Mouse (Mus musculus): ENCODE data around the gene Gm49318. TPM values are rescaled to one million over a fixed set of nuclear protein-coding genes. Genes with fewer than 3 reads are reported as not detected.
"Not testable (repeated sequence)": the region's sequence is repeated elsewhere in the genome, so short reads cannot be mapped to it uniquely, and the experiment has no call there.

The Gm49318 gene
- not detected for total RNA-seq (2022)

DNA sequence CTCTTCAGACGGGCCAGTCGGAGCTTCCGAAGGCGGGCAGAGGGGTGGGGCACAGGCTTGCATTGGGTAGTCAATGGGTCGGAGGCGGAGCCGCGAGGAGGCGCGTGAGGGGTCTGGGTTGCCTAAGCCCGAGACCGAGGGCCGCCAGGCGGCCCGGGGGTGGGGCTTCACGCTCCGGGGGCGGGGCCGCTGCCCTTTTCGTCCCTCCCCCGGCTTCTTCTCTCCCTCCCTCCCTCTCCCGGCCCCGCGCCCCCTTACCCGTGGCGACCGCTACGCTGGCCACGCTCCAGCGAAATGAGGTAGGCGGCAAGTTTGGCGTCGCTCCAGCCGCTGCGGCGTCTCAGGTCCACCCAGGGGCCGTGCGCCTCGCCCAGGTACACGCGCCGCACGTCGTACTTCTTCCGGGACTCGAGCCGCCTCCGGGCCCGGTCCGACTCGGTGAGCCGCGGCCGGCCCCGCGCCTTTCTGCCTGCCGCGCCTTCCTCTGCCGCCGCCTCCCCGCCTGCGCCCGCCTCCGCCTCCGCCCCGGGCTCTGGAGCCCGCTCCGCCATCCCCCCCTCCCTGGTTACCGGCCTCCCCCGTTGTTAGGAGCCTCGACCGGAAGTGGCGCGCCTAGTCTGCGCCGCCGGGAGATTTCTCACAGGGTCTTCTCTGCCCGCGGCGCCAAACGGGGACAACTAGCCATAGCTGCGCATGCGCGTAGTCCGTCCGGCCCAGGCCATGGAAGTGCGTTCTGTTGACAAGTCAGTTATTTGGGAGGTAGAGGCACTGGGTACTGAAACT is at the start of gene Gm49318, which contains the start of gene Zfp653:
TSS of gene Gm49318 (minus strand) at position 469 of the 783 bp plus-strand sequence.
TSS of gene Zfp653 (minus strand) at position 586 of the 783 bp plus-strand sequence.
- peak; percentile 96 to 97 for DNase-seq (ENCODE audit: low spot score in 2 of 2)

DNA sequence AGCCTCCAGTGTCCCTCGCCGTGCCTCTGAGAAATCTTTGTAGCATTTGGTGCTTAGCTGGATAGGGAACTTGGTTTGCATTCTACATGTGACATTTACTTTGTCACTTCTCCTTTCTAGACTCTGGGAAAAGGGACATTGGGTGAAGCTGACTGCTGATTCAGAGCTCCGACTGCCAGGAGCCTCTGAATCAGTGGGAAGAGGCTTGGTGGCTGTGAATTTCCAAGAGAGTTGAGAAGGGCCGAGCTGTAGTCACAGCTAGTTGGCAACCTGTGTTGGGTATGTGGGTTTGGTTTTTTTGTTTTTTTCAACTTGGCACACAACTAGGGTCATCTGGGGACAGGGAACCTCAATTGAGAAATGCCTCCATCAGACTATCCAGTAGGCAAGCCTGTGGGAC is 48.5 kb upstream of the Gm49318 start:
- peak in 1 of 2 experiments; percentile 31 for DNase-seq (ENCODE audit: low spot score in 2 of 2)

DNA sequence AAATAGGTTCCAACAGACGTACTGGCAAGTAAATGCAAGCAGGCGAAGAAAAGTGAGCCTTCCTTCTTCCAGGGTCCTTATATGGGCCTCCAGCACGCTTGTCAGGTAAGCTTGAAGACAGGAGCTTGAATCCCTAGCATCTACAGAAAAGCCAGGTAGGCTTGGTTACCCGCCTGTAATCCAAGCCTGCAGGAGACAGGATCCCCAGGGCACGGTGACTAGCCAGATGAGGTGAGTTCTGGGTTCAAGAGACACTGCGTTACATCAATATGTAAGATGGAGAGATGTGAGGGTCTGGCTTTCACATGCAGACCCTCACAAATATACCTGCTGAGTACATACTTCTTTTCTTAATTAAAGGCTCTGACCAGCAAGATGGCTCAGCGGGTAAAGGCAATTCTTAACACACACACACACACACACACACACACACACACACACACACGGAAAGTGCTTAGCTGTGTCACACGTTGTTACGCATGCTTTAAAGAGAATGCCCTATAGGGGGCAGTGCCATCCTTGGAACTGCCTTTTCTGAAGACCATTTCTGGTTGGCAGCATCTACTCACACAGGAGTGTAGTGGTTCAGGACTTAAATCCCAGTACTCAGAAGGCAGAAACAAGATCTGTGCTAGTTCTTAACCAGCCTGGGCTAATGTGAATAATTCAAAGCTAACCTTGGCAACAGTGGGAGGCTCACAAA is 46.8 kb upstream of the Gm49318 start:
- peak in 1 of 2 experiments; percentile 43 for DNase-seq (ENCODE audit: low spot score in 2 of 2)

DNA sequence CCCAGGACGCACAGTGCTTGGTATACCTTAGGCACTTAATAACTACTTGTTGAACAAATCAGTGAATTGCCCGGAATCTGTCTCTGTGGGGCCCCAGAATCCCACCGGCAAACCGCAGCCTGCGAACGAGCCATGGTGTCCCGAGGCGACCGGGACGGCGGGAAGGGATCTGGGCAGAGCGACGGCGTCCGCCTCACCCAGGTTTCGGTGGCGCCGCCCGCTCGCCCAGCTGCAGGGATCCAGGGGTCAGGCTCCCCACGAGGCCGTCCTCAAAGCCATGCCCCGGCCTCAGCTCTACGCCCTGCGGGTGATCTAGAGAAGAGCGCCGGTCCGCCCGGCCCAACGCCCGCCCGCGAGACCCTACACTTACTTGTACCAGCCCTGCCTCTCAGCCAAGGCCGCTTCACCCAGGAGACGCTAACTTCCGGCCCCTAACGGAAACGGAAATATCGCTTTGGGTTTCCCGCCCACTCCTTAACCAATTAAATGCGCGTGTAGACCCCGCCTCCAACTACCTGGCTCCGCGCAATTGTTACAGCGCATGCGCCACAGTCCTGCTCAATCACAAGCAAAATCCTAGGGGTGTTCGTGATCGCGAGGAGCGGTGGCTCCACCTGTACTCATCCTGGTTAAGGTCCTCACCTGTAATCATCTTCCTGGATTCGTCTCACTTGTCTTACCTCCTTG is 45.8 kb upstream of the Gm49318 start, which contains the start of gene Elof1:
TSS of gene Elof1 (minus strand) at position 433 of the 687 bp plus-strand sequence.
- peak; percentile 94 to 96 for DNase-seq (ENCODE audit: low spot score in 2 of 2)

DNA sequence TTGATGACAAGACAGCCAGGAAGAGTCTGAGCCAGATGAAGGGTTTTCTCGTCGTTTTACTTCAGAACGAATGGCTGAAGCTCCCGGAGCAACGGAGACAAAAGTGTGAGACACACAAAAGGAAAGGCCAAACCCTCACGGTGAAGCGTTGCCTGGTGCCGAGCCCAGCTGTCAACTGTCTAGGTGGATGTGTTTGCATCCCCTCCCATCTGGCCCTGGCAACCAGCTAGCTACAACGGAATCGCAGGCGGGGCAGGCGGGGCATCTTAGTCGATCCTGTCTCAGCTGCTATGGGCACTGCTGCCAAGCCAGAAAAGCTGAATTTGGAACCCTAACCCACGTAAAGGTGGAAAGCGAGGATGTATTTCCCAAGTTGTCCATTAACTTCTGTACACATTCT is 45.0 kb upstream of the Gm49318 start:
- no peak for DNase-seq (ENCODE audit: low spot score in 2 of 2)

DNA sequence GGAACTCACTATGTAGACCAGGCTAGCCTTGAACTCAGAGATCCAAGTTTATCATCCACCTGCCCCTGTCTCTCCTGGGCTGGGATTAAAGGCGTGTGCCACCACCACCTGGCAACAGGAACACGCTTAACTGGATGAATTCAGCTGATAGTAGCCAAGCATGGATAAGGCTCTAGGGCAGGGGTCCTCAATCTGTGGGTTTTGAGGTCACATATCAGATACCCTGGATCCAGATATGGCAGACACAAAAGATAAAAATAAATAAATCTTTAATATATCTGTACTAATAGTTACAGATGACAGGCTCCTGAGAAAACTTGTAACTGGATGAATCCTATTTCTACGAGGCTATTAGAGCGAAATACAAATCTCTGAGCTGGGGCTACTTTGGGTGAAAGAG is 44.6 kb upstream of the Gm49318 start:
- no peak for DNase-seq (ENCODE audit: low spot score in 2 of 2)

DNA sequence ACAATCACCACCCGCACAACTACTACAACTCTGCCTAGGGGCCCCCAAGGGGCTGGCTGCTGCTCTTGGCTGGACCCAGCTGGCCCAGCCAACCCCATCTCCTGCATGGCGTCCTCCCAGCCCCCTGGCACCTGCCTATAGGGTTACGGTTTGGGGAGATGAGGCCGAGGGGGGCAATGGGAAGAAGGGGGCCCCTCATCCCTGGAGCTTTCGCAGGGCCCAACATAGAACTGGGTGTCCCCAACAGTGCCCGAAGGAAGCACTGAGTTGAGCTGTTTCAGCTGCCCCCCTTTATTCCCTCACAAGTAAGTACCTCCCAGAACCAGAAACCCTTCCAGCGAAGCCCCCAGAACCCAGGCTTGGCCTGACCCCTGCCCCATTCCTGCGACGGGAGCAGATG is 37.1 kb upstream of the Gm49318 start:
- DNase-seq (ENCODE audit: low spot score in 2 of 2): no peak

DNA sequence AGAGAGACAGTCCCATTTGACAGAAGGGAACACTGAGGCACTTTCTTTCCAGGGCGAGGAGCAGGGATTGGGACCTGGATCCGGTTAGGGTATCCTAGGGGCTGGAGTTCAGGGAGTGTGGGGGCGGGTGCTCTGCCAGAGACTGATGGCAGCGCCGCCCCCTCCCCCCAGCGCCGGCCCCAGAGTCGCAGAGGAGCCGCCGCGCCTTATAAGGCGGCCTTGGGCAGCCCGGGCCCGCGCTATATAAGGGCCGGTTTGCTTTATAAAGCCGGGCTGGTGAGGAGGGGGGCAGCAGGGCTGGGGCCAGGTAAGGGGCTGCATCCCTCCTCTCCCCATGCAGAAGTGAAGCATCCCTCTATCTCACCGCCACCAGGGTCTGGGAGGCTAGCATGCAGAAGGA is 28.9 kb upstream of the Gm49318 start:
- no peak for DNase-seq (ENCODE audit: low spot score in 2 of 2)

DNA sequence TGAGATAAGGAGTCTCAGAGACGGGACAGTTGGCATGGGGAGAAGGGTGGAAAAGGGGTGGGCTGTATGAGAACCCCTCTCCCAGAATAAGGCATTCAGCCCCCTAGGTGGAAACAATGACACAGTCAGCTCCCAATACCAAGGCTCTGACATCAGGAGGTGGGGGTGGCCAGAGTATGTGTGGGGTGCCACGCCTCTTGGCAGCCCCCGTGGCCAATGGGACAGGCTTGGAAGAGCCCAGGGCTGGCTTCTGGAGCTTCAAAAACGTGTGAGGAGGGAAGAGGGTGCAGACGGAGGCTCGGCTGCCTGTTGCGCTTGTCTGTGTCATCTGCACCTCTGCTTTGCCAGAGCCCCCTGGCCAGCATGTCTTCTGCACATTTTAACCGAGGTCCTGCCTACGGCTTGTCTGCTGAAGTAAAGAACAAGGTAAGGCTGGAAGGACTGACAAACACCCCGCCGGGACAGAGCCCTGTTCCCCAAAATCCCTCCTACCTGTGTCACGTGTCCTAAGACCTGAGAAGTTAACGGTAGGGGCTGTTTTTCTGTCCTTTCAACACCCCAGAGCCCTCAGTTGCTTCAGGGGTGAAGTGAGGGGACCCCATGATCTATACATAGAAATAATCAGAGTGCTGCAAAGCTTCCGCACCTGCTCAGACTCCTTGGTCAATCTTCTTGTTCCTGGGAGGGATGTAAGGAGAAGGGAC is 28.1 kb upstream of the Gm49318 start, which contains the start of gene Cnn1:
TSS of gene Cnn1 (plus strand) at position 224 of the 704 bp plus-strand sequence.
- no peak for DNase-seq (ENCODE audit: low spot score in 2 of 2)

DNA sequence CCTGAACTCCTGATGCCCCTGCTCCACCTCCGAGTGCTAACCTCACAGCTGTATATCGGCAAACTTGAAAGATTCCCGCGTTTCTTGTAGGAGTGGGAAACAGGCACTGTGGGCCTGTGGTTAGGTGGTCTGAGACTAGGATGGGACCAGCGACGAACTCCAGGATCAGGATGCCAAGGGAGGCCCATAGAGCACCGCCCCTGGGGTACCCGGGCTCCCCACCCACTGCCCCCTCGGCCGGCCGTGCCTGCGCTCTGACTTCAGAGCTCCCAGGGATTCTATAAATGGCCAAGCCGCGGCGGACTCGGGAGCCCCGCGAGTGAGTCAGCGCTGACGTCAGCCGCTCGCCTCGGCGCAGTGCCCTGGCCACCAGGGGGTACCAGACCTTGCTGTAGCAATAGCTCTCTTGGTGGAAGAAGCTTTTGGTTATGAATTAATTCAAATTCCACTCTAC is 24.8 kb upstream of the Gm49318 start:
- peak in 1 of 2 experiments; percentile 59 for DNase-seq (ENCODE audit: low spot score in 2 of 2)

DNA sequence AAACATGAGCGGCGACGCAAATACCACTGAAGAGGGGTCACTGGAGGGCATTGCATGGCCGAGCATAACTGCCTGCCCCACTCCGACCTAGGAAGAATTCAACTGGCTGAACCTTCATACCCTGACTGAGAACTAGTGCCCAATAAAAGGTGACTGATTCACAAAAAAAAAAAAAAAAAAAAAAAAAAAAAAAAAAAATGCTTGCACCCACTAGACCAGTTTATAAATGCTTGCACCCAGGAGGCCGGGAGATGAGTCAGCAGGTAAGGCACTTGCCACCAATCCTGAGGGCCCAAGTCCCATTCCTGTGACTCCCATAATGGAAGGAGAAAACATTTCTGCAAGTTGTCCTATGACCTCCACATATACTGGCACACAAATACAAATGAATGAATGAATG is 21.7 kb upstream of the Gm49318 start:
- DNase-seq (ENCODE audit: low spot score in 2 of 2): no peak

DNA sequence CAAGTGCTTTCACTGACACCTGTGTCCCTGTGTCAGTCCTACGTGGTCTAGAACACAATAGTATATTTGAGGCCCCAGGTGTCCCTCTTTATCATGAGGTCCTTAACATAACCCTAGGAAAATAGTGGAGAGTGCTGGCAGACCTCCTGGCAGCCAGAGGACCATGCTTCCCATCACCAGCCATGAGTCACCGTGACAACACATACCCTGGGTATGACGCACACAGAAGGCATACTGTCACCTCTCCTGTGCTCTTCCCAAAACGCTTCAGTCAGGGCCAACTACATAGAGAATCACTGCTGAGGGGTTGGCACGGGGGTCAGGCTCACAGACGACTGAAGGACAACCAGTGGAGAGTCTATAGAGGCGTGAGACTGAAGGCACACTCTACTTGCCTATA is 18.9 kb upstream of the Gm49318 start:
- no peak for DNase-seq (ENCODE audit: low spot score in 2 of 2)

DNA sequence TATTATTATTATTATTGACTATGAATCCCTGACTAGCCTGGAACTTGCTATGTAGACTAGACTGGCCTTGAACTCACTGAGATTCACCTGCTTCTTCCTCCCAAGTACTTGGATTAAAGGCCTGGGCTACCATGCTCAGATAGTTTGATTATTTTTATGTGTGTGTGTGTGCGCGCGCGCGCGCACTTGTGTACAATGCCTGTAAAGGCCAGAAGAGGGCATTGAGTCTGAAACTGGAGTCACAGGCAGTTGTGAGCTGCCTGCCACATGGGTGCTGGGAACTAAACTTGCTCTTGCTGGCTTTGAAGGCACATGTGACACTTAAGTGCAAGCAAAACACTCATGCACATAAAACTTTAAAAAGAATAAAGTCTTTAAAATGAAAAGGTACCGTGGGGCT is 18.2 kb upstream of the Gm49318 start:
- no peak for DNase-seq (ENCODE audit: low spot score in 2 of 2)

DNA sequence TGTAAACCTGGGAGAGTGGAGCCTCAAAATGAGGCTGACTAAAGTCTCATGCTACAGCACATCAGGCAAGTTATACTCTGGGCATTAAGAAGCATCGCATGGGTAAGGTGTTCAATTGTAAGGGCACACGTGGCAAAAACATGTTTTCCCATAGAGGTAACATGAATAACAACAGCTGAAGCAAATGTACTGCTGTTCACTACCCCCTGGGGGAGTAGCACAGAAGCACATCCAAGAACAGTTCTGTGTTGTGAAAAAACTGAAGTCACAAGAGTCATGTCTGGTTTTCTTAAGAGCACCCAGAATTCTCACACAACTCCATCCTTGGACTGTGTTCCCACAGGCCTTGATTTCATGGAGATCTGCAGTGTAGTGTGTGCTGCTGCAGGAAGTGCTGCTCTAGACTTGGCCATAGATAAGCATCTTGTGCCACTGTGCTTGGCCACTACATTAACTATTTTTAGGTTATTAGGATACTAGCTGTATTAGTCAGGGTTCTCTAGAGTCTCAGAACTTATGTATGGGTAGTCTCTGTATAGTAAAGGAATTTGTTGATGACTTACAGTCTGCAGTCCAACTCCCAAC is 16.1 kb upstream of the Gm49318 start:
- DNase-seq (ENCODE audit: low spot score in 2 of 2): no peak

DNA sequence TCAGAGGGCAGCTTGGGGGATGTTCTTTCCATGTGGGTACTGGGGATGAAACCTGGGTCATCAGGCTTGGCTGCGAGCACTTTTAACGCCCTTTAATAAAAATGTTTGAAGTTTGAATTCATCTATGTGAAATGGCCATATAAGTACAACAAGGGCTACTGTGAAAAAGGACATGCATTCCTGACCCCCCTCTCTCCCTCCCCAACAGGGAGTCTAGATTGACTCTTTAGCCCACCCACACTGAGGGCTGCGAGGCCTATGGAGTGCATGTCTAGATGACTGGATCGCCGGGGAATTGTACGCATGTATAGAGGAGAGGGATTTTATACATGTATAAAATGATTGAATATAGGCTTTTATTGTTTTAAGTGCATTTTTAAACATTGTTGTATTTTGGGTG is 15.0 kb upstream of the Gm49318 start:
- DNase-seq (ENCODE audit: low spot score in 2 of 2): no peak

DNA sequence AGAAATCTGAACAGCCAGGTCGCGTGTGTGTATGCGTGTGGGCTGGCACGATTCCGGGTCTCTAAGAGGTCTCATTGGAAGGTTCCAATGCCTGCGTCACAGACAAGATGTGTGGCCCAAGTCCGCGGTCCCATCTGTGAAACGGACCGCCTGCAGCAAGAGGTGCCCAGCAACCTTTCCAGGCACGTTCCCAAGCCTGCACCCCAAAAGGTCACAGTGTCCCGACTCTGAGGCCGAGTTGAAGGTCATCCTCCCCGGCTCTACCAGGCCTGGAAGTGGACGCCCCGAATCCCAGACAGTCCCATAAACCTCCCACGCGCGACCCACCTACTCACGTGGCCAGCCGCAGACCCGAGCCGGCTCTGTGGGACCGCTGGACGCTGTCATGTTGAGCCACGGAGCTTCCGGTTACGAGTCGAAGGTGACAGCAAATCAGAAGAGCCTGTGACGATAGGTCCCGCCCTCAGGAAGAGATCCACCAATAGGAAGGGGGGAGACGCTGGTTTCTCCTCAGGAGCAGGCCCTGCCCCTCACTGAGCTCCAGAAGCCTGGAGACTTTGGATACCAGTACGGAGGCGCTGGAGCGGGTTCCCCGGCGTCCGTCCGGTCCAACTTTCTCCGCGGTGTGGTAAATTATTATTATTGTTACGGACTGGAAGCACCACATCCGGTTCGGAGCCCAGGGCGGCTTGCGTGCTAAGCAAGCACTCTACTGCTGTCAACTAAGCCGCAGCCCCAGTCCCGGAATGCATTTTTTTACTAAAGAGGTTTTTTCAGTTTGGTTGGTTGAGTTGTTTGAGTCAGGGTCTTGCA is 14.2 kb upstream of the Gm49318 start, which contains the start of gene Ecsit:
TSS of gene Ecsit (minus strand) at position 417 of the 813 bp plus-strand sequence.
- peak; percentile 95 to 96 for DNase-seq (ENCODE audit: low spot score in 2 of 2)

DNA sequence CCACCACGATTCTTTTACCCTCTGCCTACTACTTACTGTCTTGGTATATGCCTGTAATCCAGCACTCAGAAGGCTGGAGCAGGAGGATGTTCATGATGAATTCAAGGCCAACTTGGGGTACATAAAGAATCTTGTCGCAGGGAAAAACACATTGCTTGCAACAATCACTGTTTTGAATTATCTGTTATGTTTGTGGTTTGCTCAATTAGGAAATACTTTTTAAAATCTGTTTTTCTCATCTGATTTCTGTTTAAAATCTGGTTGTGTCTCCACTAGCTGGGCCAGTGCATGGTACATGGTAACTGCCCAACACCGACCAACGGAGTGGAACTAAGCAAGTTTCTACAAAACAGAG is 13.6 kb upstream of the Gm49318 start:
- DNase-seq (ENCODE audit: low spot score in 2 of 2): no peak

DNA sequence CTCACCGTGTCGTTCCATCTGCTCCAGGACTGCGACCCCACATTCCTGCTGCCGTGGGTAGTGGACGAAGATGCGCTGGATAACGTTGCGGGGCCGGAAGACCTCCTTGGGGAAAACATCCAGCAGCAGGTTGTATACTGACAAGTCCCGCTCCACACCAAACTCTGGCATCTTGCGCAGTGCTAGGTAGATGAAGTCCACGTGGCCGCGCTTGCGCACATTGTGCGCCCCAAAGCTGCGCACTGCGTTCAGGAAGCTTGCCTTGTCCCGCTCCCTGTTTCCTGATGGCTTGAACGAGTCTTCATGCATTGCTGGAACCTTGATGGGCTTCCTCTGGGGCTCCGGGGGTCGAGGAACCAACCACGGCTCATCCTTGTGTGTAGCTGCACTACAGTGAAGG is 5.2 kb upstream of the Gm49318 start:
- DNase-seq (ENCODE audit: low spot score in 2 of 2): no peak

DNA sequence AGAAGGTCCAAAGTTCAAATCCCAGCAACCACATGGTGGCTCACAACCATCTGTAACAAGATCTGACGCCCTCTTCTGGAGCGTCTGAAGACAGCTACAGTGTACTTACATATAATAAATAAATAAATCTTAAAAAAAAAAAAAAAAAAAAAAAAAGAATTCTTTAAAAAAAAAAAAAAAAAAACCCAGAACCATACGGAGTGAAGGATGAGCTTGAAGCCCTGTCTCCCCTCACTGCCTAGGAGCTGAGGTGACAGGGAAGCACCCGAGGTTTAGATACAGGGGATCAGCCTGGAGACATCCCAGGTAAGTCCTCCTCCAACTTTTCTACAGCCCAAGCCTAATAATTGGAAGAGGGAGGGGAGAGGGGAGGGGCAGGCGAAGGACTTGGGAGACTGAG is 4.7 kb upstream of the Gm49318 start:
- DNase-seq (ENCODE audit: low spot score in 2 of 2): not testable (repeated sequence)

DNA sequence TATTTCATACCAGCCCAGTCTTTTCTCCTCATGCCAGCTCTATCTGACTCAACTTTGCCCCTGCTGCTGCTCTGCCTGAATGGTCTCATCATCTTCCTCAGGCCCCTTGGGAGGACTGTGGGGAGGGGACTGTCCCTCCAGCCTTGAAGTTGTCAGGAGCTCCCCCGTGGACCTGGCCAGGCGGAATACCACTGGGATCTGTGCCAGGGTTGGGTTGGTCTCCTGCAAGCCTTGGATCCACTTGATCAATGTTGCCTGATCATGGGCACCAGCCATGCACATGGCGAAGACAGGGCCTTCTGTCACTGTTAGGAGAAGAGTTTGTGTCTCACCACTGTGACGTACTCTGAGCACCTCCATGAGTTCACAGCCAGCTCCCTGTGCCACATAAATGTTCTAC is 1.2 kb upstream of the Gm49318 start:
- no peak for DNase-seq (ENCODE audit: low spot score in 2 of 2)
